16 mouse cellular contexts compared by ENCODE assay signal in genomic region chr5:146657228-146657627, GRCm38 (mm10).
"Had no signal": no experiment of that assay in that cellular context is flagged by ENCODE, and none has a peak within 500 bp of the region (broad histone marks: within the 10 kb centered on the region; RNA-seq: fewer than 3 reads in every experiment).

No protein-coding gene starts in this region.

- H3K36me3 ChIP-seq: liver, embryonic 12.5 days; midbrain, embryonic 10.5 days; midbrain, embryonic 12.5 days; neural tube, embryonic 13.5 days; neural tube, embryonic 15.5 days had no signal

- DNase-seq: lung, adult 18-20 months; lung, embryonic 14.5 days; lung, postnatal 10 days; midbrain, embryonic 14.5 days; right cerebral cortex, postnatal 14 days; spleen, adult 18-20 months; thymus, adult 18-20 months; thymus, postnatal 14 days; thymus, postnatal 36 days had no signal

- H3K4me1 ChIP-seq: liver, embryonic 12.5 days; neural tube, embryonic 15.5 days had no signal

- H3K27me3 ChIP-seq: liver, embryonic 12.5 days had no signal

- H3K27ac ChIP-seq: liver, embryonic 12.5 days; liver, embryonic 14.5 days; midbrain, embryonic 10.5 days; midbrain, embryonic 12.5 days; neural tube, embryonic 13.5 days; neural tube, embryonic 15.5 days had no signal

- H3K4me3 ChIP-seq: liver, embryonic 12.5 days; midbrain, embryonic 10.5 days; midbrain, embryonic 12.5 days; myocyte; neural tube, embryonic 13.5 days; neural tube, embryonic 15.5 days had no signal
